Mouse (Mus musculus) bone marrow macrophage, adult 2 months (primary cell): ENCODE measurements around the gene Phyhd1.

ENCODE experiments used
- CTCF ChIP-seq: IDR thresholded peaks from 2 replicates; pipeline ENCODE4 v1.5.1; 2012; ENCODE audit warnings: low read depth, mild to moderate bottlenecking, low read length, moderate library complexity
- POLR2A ChIP-seq: IDR thresholded peaks from 2 replicates; pipeline ENCODE4 v1.6.1; 2012; ENCODE audit warnings: mild to moderate bottlenecking, low read depth, low read length, borderline replicate concordance

- no peak for TF ChIP-seq CTCF
- no peak for TF ChIP-seq POLR2A
Observed at GRCm38 (mm10) chr2:30264671-30265519, 1.1 kb upstream of the Phyhd1 start.
